Mouse (Mus musculus): Measurements from ENCODE around the gene Slc28a1. TPM values are rescaled to one million over a fixed set of nuclear protein-coding genes. Genes with fewer than 3 reads are reported as not detected.

The Slc28a1 gene
- 0.43 and 0.44 TPM in 2 replicates for polyA plus RNA-seq (2012; rRNA removed)

DNA sequence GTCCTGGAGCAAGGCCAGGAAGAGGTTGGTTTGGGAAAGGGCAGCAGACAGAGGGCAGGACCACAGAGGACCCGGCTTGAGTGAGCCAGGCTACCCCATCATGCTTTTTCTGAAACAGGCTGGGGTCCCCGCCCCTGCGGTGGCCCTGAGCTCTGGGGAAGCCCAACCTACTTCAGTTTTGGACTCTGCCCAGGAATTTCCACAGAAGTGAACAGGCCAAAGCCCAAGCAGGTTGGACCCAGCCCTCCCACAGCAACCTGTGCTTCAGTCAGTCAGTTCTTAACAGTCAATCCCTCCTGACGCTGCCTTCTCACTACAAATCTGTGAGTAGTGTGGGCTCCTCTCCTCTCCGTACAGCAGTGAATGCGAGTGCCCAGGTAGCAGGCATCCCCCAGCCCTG lies at the start of gene Slc28a1:
Gene Slc28a1, plus strand, starts transcription at position 245 of the 400 bp plus-strand sequence.
- DNase-seq (ENCODE audit: low read depth): no peak

DNA sequence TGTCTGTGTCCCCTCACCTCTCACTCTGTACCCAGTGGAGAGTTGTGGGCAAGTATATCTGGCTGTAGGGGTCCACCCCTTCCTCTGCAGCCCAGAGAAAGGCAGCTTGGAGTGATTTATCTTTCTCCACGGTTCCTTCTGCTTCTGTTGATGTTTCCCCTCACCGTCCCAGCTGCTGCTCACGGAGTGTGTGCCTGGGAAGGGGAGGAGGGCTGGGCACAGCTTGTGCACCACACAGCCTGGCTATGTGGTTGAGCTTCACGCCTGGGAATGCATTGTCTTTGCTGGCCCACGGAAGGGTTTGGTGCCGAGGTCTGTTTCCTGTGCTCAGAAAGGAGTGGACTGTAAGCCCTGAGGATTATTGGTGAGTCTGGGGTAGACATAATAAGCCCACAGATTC lies 47.9 kb upstream of the Slc28a1 start:
- DNase-seq (ENCODE audit: low read depth): no peak

DNA sequence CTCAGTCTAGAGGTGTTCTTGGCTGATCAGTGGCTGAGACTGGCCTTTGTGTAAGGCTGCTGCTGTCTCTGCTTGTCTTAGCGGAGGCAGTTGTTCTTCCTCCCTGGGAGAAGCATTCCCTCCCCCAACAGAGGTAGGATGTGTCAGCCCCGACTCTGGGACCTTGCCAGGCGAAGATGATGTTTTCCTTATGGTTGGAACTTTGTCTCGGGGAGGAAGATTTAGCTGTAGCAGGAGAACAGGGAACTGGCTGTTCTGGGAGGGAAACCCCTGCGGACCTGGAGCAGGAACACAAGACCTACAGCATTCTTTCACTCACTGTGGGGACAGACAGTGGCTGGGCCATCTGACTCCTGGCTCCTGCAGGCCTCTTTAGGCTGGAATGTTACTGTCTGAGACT lies 42.1 kb upstream of the Slc28a1 start:
- peak; percentile 24 for DNase-seq (ENCODE audit: low read depth)

- DNase-seq (ENCODE audit: low read depth): no peak
Observed at GRCm38 (mm10) chr7:81073273-81073672, 41.3 kb upstream of the Slc28a1 start.

DNA sequence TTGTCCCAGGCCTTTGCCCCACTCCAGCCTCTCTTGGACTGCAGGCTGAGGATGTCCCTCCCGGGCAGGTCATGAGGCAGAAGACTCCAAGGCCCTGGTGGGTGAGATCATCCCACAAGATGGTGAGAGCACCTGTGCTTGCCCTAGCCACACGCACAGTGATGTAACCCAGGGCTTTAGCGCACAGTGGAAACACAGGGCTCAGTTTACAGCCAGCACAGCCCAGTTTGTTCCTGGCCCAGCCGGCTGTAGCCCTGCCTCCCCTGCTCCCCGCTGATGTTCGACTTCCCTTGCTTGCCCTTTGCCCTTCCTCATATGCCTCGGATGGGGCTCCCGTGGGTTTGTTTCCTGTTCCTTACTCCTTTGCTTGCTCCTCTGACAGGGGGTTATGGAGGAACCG lies 40.1 kb upstream of the Slc28a1 start:
- no peak for DNase-seq (ENCODE audit: low read depth)

DNA sequence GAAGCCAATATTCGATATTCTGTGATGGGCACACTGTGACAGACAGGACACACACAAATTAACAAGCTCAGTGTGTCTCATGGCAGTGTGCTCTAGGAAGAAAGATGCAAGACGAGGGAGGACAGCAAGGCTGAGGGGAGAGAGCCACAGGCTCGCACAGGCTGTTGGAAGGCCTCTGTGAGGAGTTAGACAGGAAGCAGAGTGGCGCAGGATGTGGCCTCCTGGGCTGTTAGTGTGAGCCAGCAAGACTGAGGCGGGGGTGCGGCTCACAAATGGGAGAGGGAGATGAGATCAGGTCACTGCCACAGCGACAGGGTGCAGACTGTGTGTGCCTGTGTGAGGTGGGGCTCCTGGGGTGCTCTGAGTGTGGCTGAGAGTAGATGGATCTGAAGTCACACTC lies 39.3 kb upstream of the Slc28a1 start:
- DNase-seq (ENCODE audit: low read depth): no peak

DNA sequence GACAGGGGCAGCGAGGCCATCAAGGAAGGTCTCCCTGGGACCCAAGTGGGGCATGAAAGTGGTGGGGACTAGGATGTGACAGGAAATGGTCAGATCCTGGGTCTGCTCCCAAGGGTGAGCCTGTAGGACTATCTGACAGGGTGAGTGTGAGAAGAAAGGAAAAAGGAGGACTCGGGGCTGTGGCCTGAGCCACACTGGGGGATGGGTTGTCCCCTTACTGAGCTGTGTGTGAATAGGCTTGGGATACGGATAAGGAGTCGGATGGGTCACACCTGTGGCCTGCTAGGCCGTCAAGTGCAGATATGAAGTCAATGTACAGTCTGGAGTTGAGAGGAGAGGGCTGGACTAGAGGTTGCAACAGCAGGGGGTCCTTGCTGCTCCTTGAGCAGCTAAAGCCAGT lies 38.9 kb upstream of the Slc28a1 start:
- no peak for DNase-seq (ENCODE audit: low read depth)

DNA sequence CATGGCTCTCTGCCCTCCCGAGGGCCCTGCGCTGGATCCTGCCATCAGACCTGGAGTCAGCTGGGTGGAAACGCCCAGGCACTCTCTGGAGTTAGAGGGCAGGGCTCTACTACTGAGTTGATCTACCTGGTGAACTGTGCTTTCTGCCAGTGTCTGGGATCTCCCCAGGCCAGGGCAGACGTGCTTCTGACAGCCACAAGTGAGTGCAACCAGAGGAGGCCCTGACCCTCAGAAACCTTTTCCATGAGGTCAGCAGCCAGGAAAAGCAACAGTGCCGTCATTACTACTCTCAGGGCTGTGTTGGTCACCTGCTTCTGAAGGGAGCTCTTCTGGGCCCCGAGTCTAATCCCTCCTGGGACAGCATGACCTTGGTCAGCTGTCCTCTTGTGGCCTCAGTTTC lies 37.6 kb upstream of the Slc28a1 start:
- DNase-seq (ENCODE audit: low read depth): no peak

- DNase-seq (ENCODE audit: low read depth): no peak
Observed at GRCm38 (mm10) chr7:81078740-81079139, 35.9 kb upstream of the Slc28a1 start.

DNA sequence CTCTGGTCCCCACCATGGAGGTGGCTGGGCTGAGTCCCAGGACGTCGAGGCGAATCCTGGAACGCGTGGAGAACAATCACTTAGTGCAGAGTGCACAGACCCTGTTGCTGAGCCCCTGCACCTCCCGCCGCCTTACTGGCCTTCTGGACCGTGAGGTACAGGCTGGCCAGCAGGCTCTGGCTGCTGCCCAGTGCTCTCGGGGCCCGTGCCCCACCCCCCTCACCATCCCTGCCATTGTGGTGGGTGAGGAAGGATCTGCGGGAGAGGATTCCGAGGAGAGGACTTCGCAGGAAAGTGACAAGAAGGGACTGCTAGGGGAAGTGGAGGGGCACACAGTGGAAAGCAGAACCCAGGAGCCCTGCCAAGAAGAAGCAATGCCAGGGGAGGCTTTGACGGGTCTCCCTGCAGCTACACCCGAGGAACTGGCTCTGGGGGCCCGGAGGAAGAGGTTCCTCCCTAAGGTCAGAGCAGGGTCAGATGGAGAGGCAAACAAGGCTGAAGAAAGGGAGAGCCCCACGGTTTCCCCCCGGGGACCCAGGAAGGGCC lies 21.1 kb upstream of the Slc28a1 start:
- DNase-seq (ENCODE audit: low read depth): no peak

GRCm38 (mm10) chr7:81094104-81094757 lies 20.4 kb upstream of the Slc28a1 start:
- no peak for DNase-seq (ENCODE audit: low read depth)

DNA sequence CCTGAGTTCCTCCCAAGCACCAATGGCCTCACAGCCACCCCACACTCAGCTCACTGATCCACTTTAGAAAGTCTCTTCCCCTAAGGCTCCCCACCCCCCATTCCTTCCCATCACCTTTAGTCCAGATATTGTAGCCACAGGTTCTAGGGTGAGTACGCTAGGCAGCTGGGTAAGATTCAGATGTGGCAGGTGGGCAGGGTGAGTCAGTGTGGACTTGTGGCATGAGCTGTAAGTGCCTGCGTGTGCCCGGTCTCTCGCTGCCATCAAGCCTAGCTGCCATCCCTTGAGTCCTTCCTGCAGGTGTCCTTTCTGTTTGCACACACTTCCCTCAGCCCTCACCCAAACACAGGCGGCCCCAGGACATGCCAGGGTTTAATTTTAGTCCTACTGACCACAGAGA lies 14.3 kb upstream of the Slc28a1 start:
- no peak for DNase-seq (ENCODE audit: low read depth)

DNA sequence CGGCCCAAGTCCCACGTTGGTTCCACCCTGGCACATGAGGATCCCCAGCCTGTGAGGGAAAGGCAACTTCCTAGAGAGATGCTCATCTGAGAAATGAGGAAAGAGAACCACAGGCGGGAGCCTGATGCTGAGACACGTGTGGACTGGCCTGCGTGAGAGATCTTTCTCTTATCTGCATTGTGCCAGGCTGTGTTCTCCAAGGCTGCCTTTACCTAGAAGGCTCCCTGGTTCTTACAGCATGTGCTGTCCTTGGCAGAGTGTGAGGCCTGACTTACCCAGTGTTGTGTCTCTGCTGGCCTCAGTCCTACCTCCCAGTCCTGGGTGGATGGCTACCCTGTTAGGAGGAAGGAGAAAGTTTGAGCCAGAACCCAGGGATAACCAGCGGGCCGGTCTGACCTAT lies 11.7 kb upstream of the Slc28a1 start:
- DNase-seq (ENCODE audit: low read depth): no peak

DNA sequence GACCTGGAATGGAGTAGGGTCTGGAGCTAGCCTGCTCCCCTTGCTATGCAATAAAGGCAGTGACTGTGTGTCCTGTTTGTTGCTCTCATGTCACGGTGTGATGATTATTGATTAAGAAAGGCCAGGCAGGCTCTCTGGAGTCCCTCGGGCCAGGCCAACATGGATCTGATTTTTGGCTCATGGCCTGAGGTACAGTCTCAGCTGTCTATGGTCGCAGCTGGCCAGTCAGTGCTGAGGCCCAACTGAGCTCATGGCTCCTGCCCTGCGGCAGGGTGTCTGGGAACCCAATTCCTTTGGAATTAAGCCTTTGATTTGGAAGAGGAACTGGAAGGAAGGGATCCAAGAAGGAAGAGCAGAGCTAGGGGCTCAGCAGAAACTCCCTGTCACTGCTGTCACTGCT lies 9.1 kb upstream of the Slc28a1 start:
- DNase-seq (ENCODE audit: low read depth): no peak

GRCm38 (mm10) chr7:81108226-81108625 lies 6.4 kb upstream of the Slc28a1 start:
- no peak for DNase-seq (ENCODE audit: low read depth)

GRCm38 (mm10) chr7:81109717-81110651 lies 4.6 kb upstream of the Slc28a1 start:
- peak; percentile 46 for DNase-seq (ENCODE audit: low read depth)

DNA sequence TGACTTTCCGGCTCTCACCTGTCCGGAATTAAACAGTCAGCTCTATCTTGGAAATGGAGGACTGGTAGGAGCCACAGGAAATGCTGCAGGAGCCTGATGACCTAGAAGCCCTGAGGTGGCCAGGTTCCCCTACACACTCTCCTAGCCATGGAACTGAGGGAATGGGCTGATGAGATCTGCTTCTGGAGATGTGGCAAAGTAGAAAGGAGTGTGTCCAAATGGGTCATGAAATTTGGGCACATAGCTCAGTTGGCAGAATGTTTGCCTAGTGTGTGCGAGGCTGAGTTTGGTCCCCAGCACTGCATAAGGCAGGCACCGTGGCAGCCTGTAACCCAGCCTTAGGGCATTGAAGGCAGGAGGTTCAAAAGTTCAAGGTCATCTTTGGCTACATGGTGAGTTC lies 3.8 kb upstream of the Slc28a1 start:
- DNase-seq (ENCODE audit: low read depth): no peak

GRCm38 (mm10) chr7:81111729-81112128 lies 2.9 kb upstream of the Slc28a1 start:
- DNase-seq (ENCODE audit: low read depth): no peak

DNA sequence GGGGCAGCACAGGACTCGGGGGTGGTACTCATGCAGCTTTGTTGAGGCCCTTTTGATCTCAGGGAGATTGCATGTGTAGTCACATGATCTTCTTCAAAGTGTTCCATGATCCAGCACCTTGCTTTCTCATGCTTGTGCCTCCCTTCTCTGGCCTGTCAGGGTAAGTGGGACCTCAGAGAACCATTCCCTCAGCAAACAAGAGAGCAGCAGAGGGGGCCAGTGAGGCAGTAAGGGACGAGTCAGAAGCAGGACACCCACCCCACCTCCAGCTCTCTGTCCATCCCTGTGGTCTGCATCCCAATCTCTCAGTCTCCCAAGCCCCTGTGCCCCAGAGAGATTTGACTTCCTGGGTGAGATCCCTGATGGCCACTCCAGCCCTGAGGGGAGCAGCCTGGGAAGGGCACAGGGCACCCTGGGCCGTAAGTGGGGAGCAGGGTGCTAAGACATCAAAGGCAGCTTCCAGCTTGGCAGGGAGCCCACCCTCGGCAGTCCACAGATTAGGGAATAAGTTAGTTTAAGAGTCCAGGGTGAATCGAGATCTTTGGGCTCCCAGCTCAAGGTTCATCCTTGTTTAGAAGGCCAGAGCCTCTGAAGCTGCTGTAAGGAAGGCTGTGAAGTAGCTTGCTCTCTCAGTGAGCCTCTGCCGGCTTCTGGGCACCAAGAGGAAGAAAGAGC lies 1.8 kb upstream of the Slc28a1 start:
- no peak for DNase-seq (ENCODE audit: low read depth)

DNA sequence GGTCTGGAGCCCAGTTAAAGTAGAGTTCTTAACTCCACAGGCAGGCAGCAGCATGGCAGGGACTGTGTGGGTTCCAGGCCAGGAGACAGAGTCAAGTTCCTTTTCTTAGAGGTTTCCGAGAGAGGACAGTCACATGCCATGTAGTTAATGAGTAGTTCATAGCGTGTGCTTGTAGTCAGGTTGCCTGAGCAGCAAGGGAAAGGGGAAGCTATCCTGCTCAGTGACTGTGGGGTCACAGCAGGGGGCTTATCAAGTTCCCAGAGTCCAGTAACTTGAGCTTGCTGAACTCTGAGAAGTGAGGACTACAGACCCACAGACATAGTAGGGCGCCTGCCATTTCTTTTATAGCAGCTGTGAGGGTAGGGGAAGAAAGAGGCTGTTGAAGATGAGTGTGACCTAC lies 6.5 kb downstream of the Slc28a1 start:
- no peak for DNase-seq (ENCODE audit: low read depth)

DNA sequence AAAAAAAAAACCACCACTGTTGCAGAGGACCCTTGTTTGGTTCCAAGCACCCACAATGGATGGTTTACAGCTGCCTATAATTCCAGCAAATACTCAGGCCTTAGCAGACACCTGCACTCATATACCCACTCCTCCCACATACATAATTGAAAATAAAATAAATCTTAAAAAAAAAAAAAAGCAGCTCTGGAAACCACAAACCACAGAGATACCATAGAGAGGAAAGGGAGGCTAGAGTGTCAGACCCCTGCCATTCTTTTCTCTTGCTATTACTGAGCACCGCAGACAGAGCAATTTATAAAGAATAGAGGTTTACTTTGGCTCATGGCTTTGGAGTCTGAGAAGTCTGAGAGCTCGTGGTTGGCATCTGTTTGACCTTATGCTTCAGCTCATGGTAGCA lies 8.2 kb downstream of the Slc28a1 start:
- no peak for DNase-seq (ENCODE audit: low read depth)

- DNase-seq (ENCODE audit: low read depth): no peak
Observed at GRCm38 (mm10) chr7:81123553-81123952, 9.0 kb downstream of the Slc28a1 start.

All from gonadal fat pad, adult 2 months (tissue).